Mouse (Mus musculus): ENCODE data around the gene Cfc1. TPM values are rescaled to one million over a fixed set of nuclear protein-coding genes. Genes with fewer than 3 reads are reported as not detected.

The Cfc1 gene
- polyA plus RNA-seq, 1 experiment from 2014 or later = not detected

GRCm38 (mm10) chr1:34564383-34565045 is 29.1 kb downstream of the Cfc1 start:
- Histone ChIP-seq H3K9me3 (ENCODE audit: control insufficient read depth, low read length) (no peaks in the 10 kb centered on the region), H3K4me3 (ENCODE audit: low read depth, low read length) (no peak overlapping the region), H3K9ac (ENCODE audit: low read depth, low read length) (no peak overlapping the region), H3K27ac (ENCODE audit: low read depth, low read length) (no peak overlapping the region), H3K27me3 (replicated peaks; ENCODE audit: control insufficient read depth, insufficient read depth, low read length) (no peaks in the 10 kb centered on the region), H3K4me1 (replicated peaks; ENCODE audit: control insufficient read depth, insufficient read depth, low read length) (no peaks in the 10 kb centered on the region), H3K36me3 (ENCODE audit: control insufficient read depth, insufficient read depth, low read length) (no peaks in the 10 kb centered on the region), H3K4me2 (no peak overlapping the region)
- ATAC-seq (replicated peaks; ENCODE audit: low FRiP score) (no peak), DNase-seq (ENCODE audit: low spot score) (no peak)
- WGBS = 49% methylated on average over 8 of the region's 8 CpGs

GRCm38 (mm10) chr1:34568120-34568519 is 32.7 kb downstream of the Cfc1 start:
- Histone ChIP-seq H3K4me2 (no peak overlapping the region), H3K27ac (ENCODE audit: low read depth, low read length) (no peak overlapping the region), H3K9ac (ENCODE audit: low read depth, low read length) (no peak overlapping the region), H3K4me3 (ENCODE audit: low read depth, low read length) (no peak overlapping the region), H3K27me3 (replicated peaks; ENCODE audit: control insufficient read depth, insufficient read depth, low read length) (no peaks in the 10 kb centered on the region), H3K4me1 (replicated peaks; ENCODE audit: control insufficient read depth, insufficient read depth, low read length) (no peaks in the 10 kb centered on the region), H3K36me3 (ENCODE audit: control insufficient read depth, insufficient read depth, low read length) (no peaks in the 10 kb centered on the region), H3K9me3 (ENCODE audit: control insufficient read depth, low read length) (no peaks in the 10 kb centered on the region)
- WGBS = 95% methylated on average over 2 of the region's 2 CpGs
- ATAC-seq (replicated peaks; ENCODE audit: low FRiP score) (no peak), DNase-seq (ENCODE audit: low spot score) (no peak)

- H3K36me3 ChIP-seq (ENCODE audit: control insufficient read depth, insufficient read depth, low read length) = no peaks in the 10 kb centered on the region
Observed at GRCm38 (mm10) chr1:34569876-34570275, 34.4 kb downstream of the Cfc1 start.

GRCm38 (mm10) chr1:34571431-34571830 is 36.0 kb downstream of the Cfc1 start:
- no peaks in the 10 kb centered on the region for H3K4me1 ChIP-seq (replicated peaks; ENCODE audit: control insufficient read depth, insufficient read depth, low read length)
- ATAC-seq (replicated peaks; ENCODE audit: low FRiP score) (no peak), DNase-seq (ENCODE audit: low spot score) (no peak)
- H3K4me3 ChIP-seq (ENCODE audit: low read depth, low read length) = no peak overlapping the region
- no peaks in the 10 kb centered on the region for H3K9me3 ChIP-seq (ENCODE audit: control insufficient read depth, low read length)
- H3K27me3 ChIP-seq (replicated peaks; ENCODE audit: control insufficient read depth, insufficient read depth, low read length) = no peaks in the 10 kb centered on the region
- 77% methylated on average over 6 of the region's 6 CpGs for WGBS
- no peak overlapping the region for H3K9ac ChIP-seq (ENCODE audit: low read depth, low read length)
- H3K36me3 ChIP-seq (ENCODE audit: control insufficient read depth, insufficient read depth, low read length) = no peaks in the 10 kb centered on the region
- no peak overlapping the region for H3K4me2 ChIP-seq
- H3K27ac ChIP-seq (ENCODE audit: low read depth, low read length) = no peak overlapping the region

More at GRCm38 (mm10) chr1:34569876-34570275, 34.4 kb downstream of the Cfc1 start:
- no peak overlapping the region for H3K4me3 ChIP-seq (ENCODE audit: low read depth, low read length)
- no peak for DNase-seq (ENCODE audit: low spot score)
- H3K27ac ChIP-seq (ENCODE audit: low read depth, low read length) = no peak overlapping the region
- no peak overlapping the region for H3K4me2 ChIP-seq
- no peaks in the 10 kb centered on the region for H3K4me1 ChIP-seq (replicated peaks; ENCODE audit: control insufficient read depth, insufficient read depth, low read length)
- H3K27me3 ChIP-seq (replicated peaks; ENCODE audit: control insufficient read depth, insufficient read depth, low read length) = no peaks in the 10 kb centered on the region
- H3K9ac ChIP-seq (ENCODE audit: low read depth, low read length) = no peak overlapping the region
- no peaks in the 10 kb centered on the region for H3K9me3 ChIP-seq (ENCODE audit: control insufficient read depth, low read length)
- 72% methylated on average over 2 of the region's 2 CpGs for WGBS
- ATAC-seq (replicated peaks; ENCODE audit: low FRiP score) = no peak

- Histone ChIP-seq H3K9ac (ENCODE audit: low read depth, low read length) (no peak overlapping the region), H3K4me1 (replicated peaks; ENCODE audit: control insufficient read depth, insufficient read depth, low read length) (no peaks in the 10 kb centered on the region), H3K4me2 (no peak overlapping the region), H3K4me3 (ENCODE audit: low read depth, low read length) (no peak overlapping the region), H3K9me3 (ENCODE audit: control insufficient read depth, low read length) (no peaks in the 10 kb centered on the region), H3K27me3 (replicated peaks; ENCODE audit: control insufficient read depth, insufficient read depth, low read length) (peaks cover 2% of the 10 kb centered on the region; the same call in 1 of the 2 replicates), H3K36me3 (ENCODE audit: control insufficient read depth, insufficient read depth, low read length) (no peaks in the 10 kb centered on the region), H3K27ac (ENCODE audit: low read depth, low read length) (no peak overlapping the region)
- 78% methylated on average over 6 of the region's 6 CpGs for WGBS
- no peak for DNase-seq (ENCODE audit: low spot score)
- no peak for ATAC-seq (replicated peaks; ENCODE audit: low FRiP score)
Observed at GRCm38 (mm10) chr1:34573221-34573620, 37.8 kb downstream of the Cfc1 start.

GRCm38 (mm10) chr1:34578851-34579781 is 43.7 kb downstream of the Cfc1 start, which contains the start of gene Amer3:
TSS of gene Amer3 (plus strand) at chr1:34579657.
- 1% methylated on average over 53 of the region's 53 CpGs for WGBS
- DNase-seq (ENCODE audit: low spot score) = peak; percentile 85
- Histone ChIP-seq H3K9me3 (ENCODE audit: control insufficient read depth, low read length) (no peaks in the 10 kb centered on the region), H3K27ac (ENCODE audit: low read depth, low read length) (no peak within 1 kb of the TSS), H3K4me2 (peak within 1 kb of the TSS; percentile 67), H3K4me3 (ENCODE audit: low read depth, low read length) (peak within 1 kb of the TSS; percentile 36), H3K4me1 (replicated peaks; ENCODE audit: control insufficient read depth, insufficient read depth, low read length) (no peaks in the 10 kb centered on the region), H3K9ac (ENCODE audit: low read depth, low read length) (no peak within 1 kb of the TSS), H3K36me3 (ENCODE audit: control insufficient read depth, insufficient read depth, low read length) (no peaks in the 10 kb centered on the region), H3K27me3 (replicated peaks; ENCODE audit: control insufficient read depth, insufficient read depth, low read length) (peaks cover 24% of the 10 kb centered on the region)
- ATAC-seq (replicated peaks; ENCODE audit: low FRiP score) = peak; percentile 68

- Histone ChIP-seq H3K27me3 (replicated peaks; ENCODE audit: control insufficient read depth, insufficient read depth, low read length) (peaks cover 24% of the 10 kb centered on the region), H3K9ac (ENCODE audit: low read depth, low read length) (no peak overlapping the region), H3K27ac (ENCODE audit: low read depth, low read length) (no peak overlapping the region), H3K4me3 (ENCODE audit: low read depth, low read length) (peak overlapping the region; percentile 36; the same call in 1 of the 2 replicates), H3K4me1 (replicated peaks; ENCODE audit: control insufficient read depth, insufficient read depth, low read length) (no peaks in the 10 kb centered on the region), H3K9me3 (ENCODE audit: control insufficient read depth, low read length) (no peaks in the 10 kb centered on the region), H3K36me3 (ENCODE audit: control insufficient read depth, insufficient read depth, low read length) (no peaks in the 10 kb centered on the region), H3K4me2 (peak overlapping the region; percentile 67)
- WGBS = 3% methylated on average over 18 of the region's 18 CpGs
- ATAC-seq (replicated peaks; ENCODE audit: low FRiP score) (peak; percentile 36; the same call in 1 of the 2 replicates), DNase-seq (ENCODE audit: low spot score) (no peak)
Observed at GRCm38 (mm10) chr1:34579782-34580356, 44.4 kb downstream of the Cfc1 start.

- Histone ChIP-seq H3K4me3 (ENCODE audit: low read depth, low read length) (no peak overlapping the region), H3K36me3 (ENCODE audit: control insufficient read depth, insufficient read depth, low read length) (no peaks in the 10 kb centered on the region), H3K27me3 (replicated peaks; ENCODE audit: control insufficient read depth, insufficient read depth, low read length) (peaks cover 24% of the 10 kb centered on the region), H3K9ac (ENCODE audit: low read depth, low read length) (no peak overlapping the region), H3K4me2 (no peak overlapping the region), H3K9me3 (ENCODE audit: control insufficient read depth, low read length) (no peaks in the 10 kb centered on the region), H3K4me1 (replicated peaks; ENCODE audit: control insufficient read depth, insufficient read depth, low read length) (no peaks in the 10 kb centered on the region), H3K27ac (ENCODE audit: low read depth, low read length) (no peak overlapping the region)
- no peak for ATAC-seq (replicated peaks; ENCODE audit: low FRiP score)
- WGBS = 78% methylated on average over 6 of the region's 6 CpGs
- no peak for DNase-seq (ENCODE audit: low spot score)
Observed at GRCm38 (mm10) chr1:34582218-34582617, 46.8 kb downstream of the Cfc1 start.

All from liver, embryonic 11.5 days (tissue).